Mouse (Mus musculus): ENCODE measurements around the gene Sfpq. TPM values are rescaled to one million over a fixed set of nuclear protein-coding genes. Genes with fewer than 3 reads are reported as not detected.

Sfpq gene
- polyA plus RNA-seq, 1 experiment from 2014 or later, result 312 TPM

GRCm38 (mm10) chr4:127053071-127053470 is 31.9 kb downstream of the Sfpq start:
- no peak overlapping the region for H3K4me3 ChIP-seq (ENCODE audit: inconsistent target)
- H3K79me2 ChIP-seq (ENCODE audit: inconsistent target), result peaks cover 13% of the 10 kb centered on the region; the same call in 1 of the 2 replicates
- 97% methylated on average over 5 of the region's 5 CpGs for WGBS (ENCODE audit: missing documents)
- no peak overlapping the region for H3K27ac ChIP-seq
- peaks cover 19% of the 10 kb centered on the region for H3K36me3 ChIP-seq (ENCODE audit: inconsistent target)

- no peak overlapping the region for H3K4me3 ChIP-seq (ENCODE audit: inconsistent target)
- H3K36me3 ChIP-seq (ENCODE audit: inconsistent target), result peaks cover 8% of the 10 kb centered on the region
- no peak overlapping the region for H3K27ac ChIP-seq
- 74% methylated on average over 7 of the region's 7 CpGs for WGBS (ENCODE audit: missing documents)
- H3K79me2 ChIP-seq (ENCODE audit: inconsistent target), result peaks cover 29% of the 10 kb centered on the region
These were observed 33.5 kb downstream of the Sfpq start for GRCm38 (mm10) chr4:127054522-127055198.

- H3K27ac ChIP-seq, result peak within 1 kb of the TSS; percentile 42
- WGBS (ENCODE audit: missing documents), result 1% methylated on average over 38 of the region's 38 CpGs
- peaks cover 41% of the 10 kb centered on the region for H3K79me2 ChIP-seq (ENCODE audit: inconsistent target)
- peak within 1 kb of the TSS; percentile 95 for H3K4me3 ChIP-seq (ENCODE audit: inconsistent target)
- H3K36me3 ChIP-seq (ENCODE audit: inconsistent target), result no peaks in the 10 kb centered on the region; the same call in 1 of the 2 replicates
These were observed 39.6 kb downstream of the Sfpq start, which contains the start of gene Zmym1 for GRCm38 (mm10) chr4:127060585-127061290. Gene Zmym1 (minus strand): TSS chr4:127061152.

- Histone ChIP-seq H3K4me3 (ENCODE audit: inconsistent target) (no peak overlapping the region), H3K36me3 (ENCODE audit: inconsistent target) (no peaks in the 10 kb centered on the region), H3K27ac (no peak overlapping the region), H3K79me2 (ENCODE audit: inconsistent target) (peaks cover 18% of the 10 kb centered on the region)
- 100% methylated on average over 1 of the region's 1 CpGs for WGBS (ENCODE audit: missing documents)
These were observed 42.9 kb downstream of the Sfpq start for GRCm38 (mm10) chr4:127064051-127064450.

- H3K36me3 ChIP-seq (ENCODE audit: inconsistent target), result no peaks in the 10 kb centered on the region
- H3K27ac ChIP-seq, result no peak overlapping the region
- WGBS (ENCODE audit: missing documents), result 94% methylated on average over 1 of the region's 1 CpGs
- no peak overlapping the region for H3K4me3 ChIP-seq (ENCODE audit: inconsistent target)
- H3K79me2 ChIP-seq (ENCODE audit: inconsistent target), result peaks cover 17% of the 10 kb centered on the region; the same call in 1 of the 2 replicates
These were observed 53.8 kb downstream of the Sfpq start for GRCm38 (mm10) chr4:127074915-127075314.

- Histone ChIP-seq H3K27ac (peak within 1 kb of the TSS; percentile 87), H3K4me3 (ENCODE audit: inconsistent target) (peak within 1 kb of the TSS; percentile 63), H3K79me2 (ENCODE audit: inconsistent target) (peaks cover 17% of the 10 kb centered on the region; the same call in 1 of the 2 replicates), H3K36me3 (ENCODE audit: inconsistent target) (no peaks in the 10 kb centered on the region)
- WGBS (ENCODE audit: missing documents), result under 1% methylated on average over 46 of the region's 46 CpGs
These were observed 55.9 kb downstream of the Sfpq start, which contains the start of gene Zmym6 for GRCm38 (mm10) chr4:127076875-127077548. Gene Zmym6 (plus strand): TSS chr4:127077383.

GRCm38 (mm10) chr4:127080806-127081205 is 59.7 kb downstream of the Sfpq start:
- 71% methylated on average over 1 of the region's 1 CpGs for WGBS (ENCODE audit: missing documents)
- Histone ChIP-seq H3K79me2 (ENCODE audit: inconsistent target) (peaks cover 17% of the 10 kb centered on the region; the same call in 1 of the 2 replicates), H3K36me3 (ENCODE audit: inconsistent target) (no peaks in the 10 kb centered on the region), H3K4me3 (ENCODE audit: inconsistent target) (no peak overlapping the region), H3K27ac (no peak overlapping the region)

GRCm38 (mm10) chr4:127083131-127083530 is 62.0 kb downstream of the Sfpq start:
- H3K27ac ChIP-seq, result no peak overlapping the region
- peaks cover 14% of the 10 kb centered on the region; the same call in 1 of the 2 replicates for H3K79me2 ChIP-seq (ENCODE audit: inconsistent target)
- WGBS (ENCODE audit: missing documents), result 100% methylated on average over 2 of the region's 2 CpGs
- peaks cover 2% of the 10 kb centered on the region; the same call in 1 of the 2 replicates for H3K36me3 ChIP-seq (ENCODE audit: inconsistent target)
- no peak overlapping the region for H3K4me3 ChIP-seq (ENCODE audit: inconsistent target)

GRCm38 (mm10) chr4:127085761-127086160 is 64.6 kb downstream of the Sfpq start:
- WGBS (ENCODE audit: missing documents), result no CpG with 5 or more reads among the region's 1 CpGs
- Histone ChIP-seq H3K4me3 (ENCODE audit: inconsistent target) (no peak overlapping the region), H3K79me2 (ENCODE audit: inconsistent target) (no peaks in the 10 kb centered on the region), H3K36me3 (ENCODE audit: inconsistent target) (peaks cover 19% of the 10 kb centered on the region; the same call in 1 of the 2 replicates), H3K27ac (no peak overlapping the region)

Other genes with a start within 250 kb of the Sfpq start
- 9.4 to 15.1 TPM (median 14.7 TPM) in 3 replicates for gene Zmym4, start 53.2 kb upstream of the Sfpq start, polyA plus RNA-seq (2018)
- gene Zmym1, start 39.8 kb downstream of the Sfpq start, polyA plus RNA-seq (2018), result 4.2 to 5.6 TPM (median 4.4 TPM) in 3 replicates
- gene Zmym6, start 56.1 kb downstream of the Sfpq start, polyA plus RNA-seq (2018), result 7.1 to 12.6 TPM (median 10.1 TPM) in 3 replicates
- gene Tmem35b, start 102.4 kb downstream of the Sfpq start, polyA plus RNA-seq (2018), result 16.5 to 26.8 TPM (median 18.8 TPM) in 3 replicates
- gene Dlgap3, start 147.9 kb downstream of the Sfpq start, polyA plus RNA-seq (2018), result not detected in 3 replicates
- gene Smim12, start 222.5 kb downstream of the Sfpq start, polyA plus RNA-seq (2018), result 26.3 to 43.2 TPM (median 41.8 TPM) in 3 replicates